Comparison of ENCODE assay signal across 28 mouse cellular contexts in genomic region chr11:120684660-120685059, GRCm38 (mm10). TPM values are rescaled to one million over a fixed set of nuclear protein-coding genes. Genes with fewer than 3 reads are reported as not detected.
DNase-seq lines count a peak whose midpoint lies in the region; ATAC-seq and TF ChIP-seq lines count a peak whose summit lies in the region.
"Had no signal": no experiment of that assay in that cellular context is flagged by ENCODE, and none has a peak within 500 bp of the region (broad histone marks: within the 10 kb centered on the region; RNA-seq: fewer than 3 reads in every experiment).

No protein-coding gene starts in this region.

- H3K4me1 ChIP-seq in lung, postnatal 0 days (ENCODE audit: insufficient read depth, low read depth, low read length): peaks cover 10% of the 10 kb centered on the region
- H3K4me1 ChIP-seq in hindbrain, embryonic 16.5 days (ENCODE audit: control insufficient read depth, insufficient read depth, low read depth, low read length): no peaks in the 10 kb centered on the region
- H3K4me1 ChIP-seq: hindbrain, embryonic 15.5 days; kidney, embryonic 15.5 days; midbrain, embryonic 15.5 days; neural tube, embryonic 12.5 days had no signal

- H3K36me3 ChIP-seq in lung, postnatal 0 days (ENCODE audit: insufficient read depth, low read length): peaks cover 24% of the 10 kb centered on the region; the same call in 1 of the 2 replicates
- peaks cover 8% of the 10 kb centered on the region for H3K36me3 ChIP-seq in hindbrain, embryonic 16.5 days (ENCODE audit: control insufficient read depth, insufficient read depth, low read length)

- peak; percentile 91 for ATAC-seq in lung, postnatal 0 days
- no peak for ATAC-seq in hindbrain, embryonic 16.5 days
- ATAC-seq: forebrain, embryonic 14.5 days; midbrain, embryonic 15.5 days had no signal

- H3K27ac ChIP-seq in lung, postnatal 0 days (ENCODE audit: low read length): peak overlapping the region; percentile 78
- no peak overlapping the region for H3K27ac ChIP-seq in hindbrain, embryonic 16.5 days (ENCODE audit: low read depth, low read length)
- H3K27ac ChIP-seq: hindbrain, embryonic 15.5 days; kidney, embryonic 15.5 days; left cerebral cortex, adult 2 months; liver, embryonic 14.5 days; midbrain, embryonic 10.5 days; midbrain, embryonic 15.5 days; neural tube, embryonic 12.5 days; stomach, embryonic 15.5 days had no signal

- H3K4me3 ChIP-seq in lung, postnatal 0 days (ENCODE audit: low read depth, low read length): no peak overlapping the region
- H3K4me3 ChIP-seq in hindbrain, embryonic 16.5 days (ENCODE audit: low read length): no peak overlapping the region
- H3K4me3 ChIP-seq: hindbrain, embryonic 15.5 days; kidney, embryonic 15.5 days; left cerebral cortex, adult 2 months; midbrain, embryonic 10.5 days; midbrain, embryonic 15.5 days; neural tube, embryonic 12.5 days; stomach, embryonic 15.5 days had no signal

- H3K9me3 ChIP-seq in lung, postnatal 0 days (ENCODE audit: low read length): no peaks in the 10 kb centered on the region
- H3K9me3 ChIP-seq in hindbrain, embryonic 16.5 days (ENCODE audit: control insufficient read depth, low read length): no peaks in the 10 kb centered on the region
- H3K9me3 ChIP-seq: hindbrain, embryonic 15.5 days; kidney, embryonic 15.5 days; midbrain, embryonic 10.5 days; midbrain, embryonic 15.5 days; neural tube, embryonic 12.5 days; stomach, embryonic 15.5 days had no signal

- no peak overlapping the region for H3K9ac ChIP-seq in lung, postnatal 0 days (replicated peaks; ENCODE audit: low read depth)
- no peak overlapping the region for H3K9ac ChIP-seq in hindbrain, embryonic 16.5 days (ENCODE audit: low read depth, low read length)
- H3K9ac ChIP-seq: hindbrain, embryonic 15.5 days; kidney, embryonic 15.5 days; liver, embryonic 14.5 days; midbrain, embryonic 15.5 days; neural tube, embryonic 12.5 days; stomach, embryonic 15.5 days had no signal

- H3K27me3 ChIP-seq in lung, postnatal 0 days (replicated peaks; ENCODE audit: insufficient read depth, low read length): no peaks in the 10 kb centered on the region
- no peaks in the 10 kb centered on the region for H3K27me3 ChIP-seq in hindbrain, embryonic 16.5 days (replicated peaks; ENCODE audit: control insufficient read depth, insufficient read depth, low read length)
- H3K27me3 ChIP-seq: hindbrain, embryonic 15.5 days; kidney, embryonic 15.5 days; midbrain, embryonic 15.5 days; neural tube, embryonic 12.5 days; stomach, embryonic 15.5 days had no signal

- peak; percentile 25 for DNase-seq in 3T3-L1 (ENCODE audit: low read depth, low spot score)
- peak; percentile 78 to 87 for DNase-seq in lung, adult 18-20 months
- DNase-seq in lung, postnatal 0 days (ENCODE audit: low spot score): peak; percentile 85
- peak; percentile 40 to 77 for DNase-seq in lung, postnatal 4 days
- no peak for DNase-seq in retina, postnatal 1 day
- DNase-seq in layer of hippocampus, adult 8-10 months (ENCODE audit: low spot score in 2 of 2): no peak
- DNase-seq: adrenal gland, postnatal 36 days; B cell, adult 2 months; cerebellum, adult 8-10 months; cerebellum, postnatal 36 days; gastrocnemius, postnatal 36 days; heart, adult 18-20 months; kidney, adult 18-20 months; kidney, postnatal 25 days; right cerebral cortex, postnatal 14 days; thymus, postnatal 14 days had no signal

- H3K4me2 ChIP-seq in lung, postnatal 0 days (replicated peaks; ENCODE audit: low read depth, low read length): no peak overlapping the region
- no peak overlapping the region for H3K4me2 ChIP-seq in hindbrain, embryonic 16.5 days (ENCODE audit: low read length)
- H3K4me2 ChIP-seq: heart, embryonic 11.5 days; hindbrain, embryonic 15.5 days; kidney, embryonic 15.5 days; midbrain, embryonic 15.5 days; neural tube, embryonic 12.5 days; stomach, embryonic 15.5 days had no signal

- no peak for TF ChIP-seq CTCF in lung, postnatal 0 days (IDR thresholded peaks at IDR 0.05)

- 47% methylated on average over 2 of the region's 2 CpGs for WGBS in lung, postnatal 0 days
- WGBS in hindbrain, embryonic 16.5 days: 86% methylated on average over 2 of the region's 2 CpGs

- TF ChIP-seq EP300 in lung, postnatal 0 days (IDR thresholded peaks at IDR 0.05): peak; percentile 77

RNA-seq across cellular contexts. Expression of gene Aspscr1, which starts 11.9 kb away (rescaled TPM):
- polyA plus RNA-seq in lung, postnatal 0 days (2015; fragmentation: Nextera tagmentation; extraction: Ambion mirVana): 114 and 129 TPM in 2 replicates
- 10 to 100 TPM; 53.0 to 61.0 (median 55.6) TPM for total RNA-seq in layer of hippocampus, adult 8-10 months (2022)
- polyA plus RNA-seq in hindbrain, embryonic 16.5 days (2015; fragmentation: Nextera tagmentation; extraction: Ambion mirVana): 146 and 151 TPM in 2 replicates

RNA-seq across cellular contexts. Expression of gene Notum, which starts 23.7 kb away (rescaled TPM):
- 8.5 and 10.2 TPM in 2 replicates for polyA plus RNA-seq in lung, postnatal 0 days (2015; fragmentation: Nextera tagmentation; extraction: Ambion mirVana)
- 1 to 10 TPM; 1.5 to 5.4 (median 5.2) TPM for total RNA-seq in layer of hippocampus, adult 8-10 months (2022)
- polyA plus RNA-seq in hindbrain, embryonic 16.5 days (2015; fragmentation: Nextera tagmentation; extraction: Ambion mirVana): 3.1 and 3.8 TPM in 2 replicates
- total RNA-seq: gastrocnemius, postnatal 36 days; hematopoietic stem cell, adult 5-6 weeks had no signal

RNA-seq across cellular contexts. Expression of gene Cenpx, which starts 28.9 kb away (rescaled TPM):
- polyA plus RNA-seq in lung, postnatal 0 days (2015; fragmentation: Nextera tagmentation; extraction: Ambion mirVana): 102 and 112 TPM in 2 replicates
- 10 to 100 TPM; 12.9 to 22.1 (median 17.2) TPM for total RNA-seq in layer of hippocampus, adult 8-10 months (2022)
- 106 and 107 TPM in 2 replicates for polyA plus RNA-seq in hindbrain, embryonic 16.5 days (2015; fragmentation: Nextera tagmentation; extraction: Ambion mirVana)

RNA-seq across cellular contexts. Expression of gene Lrrc45, which starts 29.1 kb away (rescaled TPM):
- polyA plus RNA-seq in lung, postnatal 0 days (2015; fragmentation: Nextera tagmentation; extraction: Ambion mirVana): 37.3 and 41.4 TPM in 2 replicates
- total RNA-seq in layer of hippocampus, adult 8-10 months (2022): 10 to 100 TPM; 51.1 to 67.4 (median 65.7) TPM
- 73.4 and 77.8 TPM in 2 replicates for polyA plus RNA-seq in hindbrain, embryonic 16.5 days (2015; fragmentation: Nextera tagmentation; extraction: Ambion mirVana)

RNA-seq across cellular contexts. Expression of gene Rac3, which starts 36.6 kb away (rescaled TPM):
- 56.0 and 61.9 TPM in 2 replicates for polyA plus RNA-seq in lung, postnatal 0 days (2015; fragmentation: Nextera tagmentation; extraction: Ambion mirVana)
- 10 to 100 TPM; 33.5 to 43.1 (median 37.5) TPM for total RNA-seq in layer of hippocampus, adult 8-10 months (2022)
- 624 and 705 TPM in 2 replicates for polyA plus RNA-seq in hindbrain, embryonic 16.5 days (2015; fragmentation: Nextera tagmentation; extraction: Ambion mirVana)
- total RNA-seq: hematopoietic stem cell, adult 5-6 weeks had no signal

Comparison
In these comparisons a context has a peak if more than half of its experiments do, and no peak if none do; other contexts are left out.
1. DNase-seq: peak in 3T3-L1 (single experiment), lung, adult 18-20 months (2 of 2), lung, postnatal 0 days (single experiment) and lung, postnatal 4 days (2 of 2); none in retina, postnatal 1 day (single experiment) and layer of hippocampus, adult 8-10 months (0 of 2).